Mouse (Mus musculus) liver, adult 2 months (tissue): ENCODE results near the gene Ift20. TPM values are rescaled to one million over a fixed set of nuclear protein-coding genes. Genes with fewer than 3 reads are reported as not detected.
"Not testable (repeated sequence)": the region's sequence is repeated elsewhere in the genome, so short reads cannot be mapped to it uniquely, and the experiment has no call there.

ENCODE experiments used
- DNase-seq: peaks from one replicate; pipeline ENCODE4 v3.0.0-alpha.2; 2011; ENCODE audit warnings: low read depth, low spot score; ENCODE audit errors: extremely low read depth
- H3K27ac ChIP-seq: fragments of 200-500 bp; replicated peaks from 2 replicates; pipeline ENCODE4 v1.5.1; 2012; ENCODE audit warnings: low read depth, mild to moderate bottlenecking, control low read depth, inconsistent platforms, low read length; ENCODE audit not compliant: insufficient read depth
- H3K27me3 ChIP-seq: fragments of 200-500 bp; 2 replicates; pipeline ENCODE4 v1.6.1; 2012; ENCODE audit warnings: mild to moderate bottlenecking, moderate library complexity, low read length, inconsistent platforms; ENCODE audit not compliant: control insufficient read depth, insufficient read depth
- H3K36me3 ChIP-seq: fragments of 200-500 bp; 2 replicates; pipeline ENCODE4 v1.6.1; 2012; ENCODE audit warnings: low read length, inconsistent platforms; ENCODE audit not compliant: control insufficient read depth, insufficient read depth
- H3K4me1 ChIP-seq: fragments of 200-500 bp; 2 replicates; pipeline ENCODE4 v1.6.1; 2011; ENCODE audit warnings: low read length; ENCODE audit not compliant: control insufficient read depth, insufficient read depth
- H3K4me3 ChIP-seq: fragments of 200-500 bp; 2 replicates; pipeline ENCODE4 v1.5.1; 2011; ENCODE audit warnings: low read depth, mild to moderate bottlenecking, control low read depth, low read length, moderate library complexity; ENCODE audit not compliant: insufficient read depth
- H3K79me2 ChIP-seq: fragments of 200-500 bp; 2 replicates; pipeline ENCODE4 v1.6.1; 2012; ENCODE audit warnings: inconsistent platforms, mild to moderate bottlenecking, low read length, moderate library complexity; ENCODE audit not compliant: control insufficient read depth, insufficient read depth
- H3K9ac ChIP-seq: fragments of 200-500 bp; 2 replicates; pipeline ENCODE4 v1.6.1; 2012; ENCODE audit warnings: low read depth, mild to moderate bottlenecking, control low read depth, inconsistent platforms, low read length
- CTCF ChIP-seq: fragments of 200-500 bp; IDR thresholded peaks from 2 replicates; pipeline ENCODE4 v1.5.1; 2011; ENCODE audit warnings: low read depth, low read length, control low read depth
- POLR2A ChIP-seq: fragments of 200-500 bp; IDR thresholded peaks from 2 replicates; pipeline ENCODE4 v1.6.1; 2011; ENCODE audit warnings: low read length, control low read depth; ENCODE audit not compliant: insufficient read depth; ENCODE audit errors: extremely low read depth
- WGBS: fragments of 180-500 bp; shearing (Covaris S2); methylation state at CpG from one replicate; pipeline ENCODE4 v1.1.7; 2018; 5-methylcytosine and 5-hydroxymethylcytosine counted together
- polyA plus RNA-seq: library from polyadenylated mRNA; depleted of rRNA; stranded (reverse); fragments of >200 nt; gene quantifications from 2 replicates; pipeline ENCODE4 v1.2.3, GENCODE M21; 2012
- total RNA-seq: library from RNA; depleted of rRNA; stranded (reverse); fragments of >200 nt; gene quantifications from 2 replicates; pipeline ENCODE4 v1.2.3, GENCODE M21; 2014

Gene Ift20
- total and polyA plus RNA-seq, 2 experiments, result 80.7 to 120 TPM

DNA sequence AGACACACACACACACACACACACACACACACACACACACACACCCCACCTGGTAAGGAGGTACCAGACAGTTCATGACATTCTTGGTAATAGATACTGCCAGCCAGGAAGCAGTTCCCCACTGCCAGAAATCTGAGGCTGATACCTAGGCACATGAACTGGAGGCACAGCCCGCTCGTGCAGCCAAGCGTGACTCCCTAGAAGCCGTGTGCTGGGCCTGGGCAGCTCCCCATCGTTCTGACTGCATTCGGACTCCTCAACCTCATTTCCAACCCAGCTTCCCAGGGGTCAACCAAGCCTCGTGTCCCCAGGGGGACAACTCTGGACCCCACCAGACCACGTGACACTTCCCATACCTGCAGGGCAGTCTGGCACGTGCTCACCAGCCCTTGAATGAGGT, 7.4 kb upstream of the Ift20 start:
- TF ChIP-seq CTCF (no peak), POLR2A (no peak)
- DNase-seq, result no peak
- WGBS, result 95% methylated on average over 9 of the region's 9 CpGs
- no peaks in the 10 kb centered on the region for H3K4me1 ChIP-seq
- H3K36me3 ChIP-seq, result peaks cover 30% of the 10 kb centered on the region
- H3K27me3 ChIP-seq, result no peaks in the 10 kb centered on the region
- no peak overlapping the region for H3K4me3 ChIP-seq
- H3K27ac ChIP-seq, result no peak overlapping the region
- H3K79me2 ChIP-seq, result peaks cover 12% of the 10 kb centered on the region; the same call in 1 of the 2 replicates
- no peak overlapping the region for H3K9ac ChIP-seq

DNA sequence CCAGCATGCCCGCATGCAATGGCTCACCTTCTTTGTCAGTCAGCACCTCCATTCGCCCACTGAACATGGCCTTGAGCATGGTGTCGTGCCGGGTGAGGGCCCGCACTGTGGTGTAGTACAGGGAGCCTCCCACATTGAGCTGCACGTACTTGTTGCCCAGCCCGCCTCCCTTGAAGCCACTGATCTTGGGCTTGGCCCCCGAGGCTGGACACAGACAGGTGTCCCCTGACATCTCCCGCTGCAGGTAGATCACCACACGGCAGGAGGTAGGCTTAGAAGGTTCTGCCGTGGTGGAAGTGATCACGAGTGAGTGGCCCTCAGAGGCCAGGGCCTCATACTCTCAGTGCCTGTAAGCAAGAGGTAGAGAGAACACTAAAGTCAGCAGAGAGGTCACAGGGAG, 6.2 kb upstream of the Ift20 start:
- Histone ChIP-seq H3K4me3 (no peak overlapping the region), H3K36me3 (peaks cover 19% of the 10 kb centered on the region; the same call in 1 of the 2 replicates), H3K9ac (no peak overlapping the region), H3K4me1 (no peaks in the 10 kb centered on the region), H3K79me2 (peaks cover 12% of the 10 kb centered on the region; the same call in 1 of the 2 replicates), H3K27me3 (no peaks in the 10 kb centered on the region), H3K27ac (peak overlapping the region; percentile 87)
- 82% methylated on average over 12 of the region's 12 CpGs for WGBS
- no peak for DNase-seq
- TF ChIP-seq POLR2A, result no peak
- TF ChIP-seq CTCF, result no peak

DNA sequence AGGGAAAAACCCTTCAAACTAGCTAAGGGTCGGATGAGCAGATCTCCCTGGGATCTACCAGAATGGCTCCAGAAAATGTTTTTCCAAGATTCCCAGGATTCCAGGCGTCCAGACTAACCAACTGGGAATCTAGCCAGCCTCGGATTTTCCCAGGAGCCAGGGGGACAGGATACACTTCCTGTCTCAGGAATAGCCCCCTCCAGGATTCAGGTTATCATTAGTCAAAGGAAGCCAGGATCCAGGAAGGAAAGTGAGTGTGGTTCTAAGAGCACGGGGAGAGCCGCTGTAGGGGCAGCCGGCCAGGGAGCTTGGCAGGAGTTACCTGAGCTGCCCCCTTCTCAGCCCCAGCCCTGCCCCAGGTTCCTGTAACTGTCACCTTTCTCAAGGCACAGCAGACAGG, 5.1 kb upstream of the Ift20 start:
- Histone ChIP-seq H3K4me3 (peak overlapping the region; percentile 8; the same call in 1 of the 2 replicates), H3K36me3 (peaks cover 10% of the 10 kb centered on the region; the same call in 1 of the 2 replicates), H3K79me2 (peaks cover 12% of the 10 kb centered on the region; the same call in 1 of the 2 replicates), H3K27ac (peak overlapping the region; percentile 87), H3K4me1 (peaks cover 3% of the 10 kb centered on the region; the same call in 1 of the 2 replicates), H3K27me3 (no peaks in the 10 kb centered on the region), H3K9ac (peak overlapping the region; percentile 37; the same call in 1 of the 2 replicates)
- WGBS, result 72% methylated on average over 6 of the region's 6 CpGs
- DNase-seq, result no peak
- TF ChIP-seq POLR2A, result no peak
- TF ChIP-seq CTCF, result no peak

DNA sequence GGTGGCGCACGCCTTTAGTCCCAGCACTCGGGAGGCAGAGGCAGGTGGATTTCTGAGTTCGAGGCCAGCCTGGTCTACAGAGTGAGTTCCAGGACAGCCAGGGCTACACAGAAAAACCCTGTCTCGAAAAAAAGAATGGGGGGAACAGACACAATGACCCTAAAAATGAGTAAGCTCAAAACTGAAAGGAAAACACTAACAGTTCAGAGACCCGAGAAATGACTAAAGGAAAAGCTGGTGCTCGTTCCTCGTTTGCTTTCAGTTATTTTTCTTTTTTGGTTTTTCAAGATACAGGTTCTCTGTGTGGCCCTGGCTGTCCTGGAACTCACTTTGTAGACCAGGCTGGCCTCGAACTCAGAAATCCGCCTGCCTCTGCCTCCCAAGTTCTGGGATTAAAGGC, 4.6 kb upstream of the Ift20 start:
- not testable (repeated sequence) for H3K27me3 ChIP-seq, DNase-seq, H3K9ac ChIP-seq, H3K4me1 ChIP-seq, H3K4me3 ChIP-seq
- H3K79me2 ChIP-seq, result peaks cover 12% of the 10 kb centered on the region; the same call in 1 of the 2 replicates
- H3K36me3 ChIP-seq, result peaks cover 10% of the 10 kb centered on the region; the same call in 1 of the 2 replicates
- H3K27ac ChIP-seq, result peak overlapping the region; percentile 58; the same call in 1 of the 2 replicates
- 82% methylated on average over 10 of the region's 10 CpGs for WGBS

- Histone ChIP-seq H3K79me2 (peaks cover 15% of the 10 kb centered on the region; the same call in 1 of the 2 replicates), H3K27me3 (no peaks in the 10 kb centered on the region), H3K36me3 (peaks cover 5% of the 10 kb centered on the region; the same call in 1 of the 2 replicates), H3K27ac (no peak overlapping the region), H3K4me1 (peaks cover 11% of the 10 kb centered on the region), H3K9ac (no peak overlapping the region), H3K4me3 (peak overlapping the region; percentile 81; the same call in 1 of the 2 replicates)
- 72% methylated on average over 4 of the region's 4 CpGs for WGBS
- TF ChIP-seq CTCF, result no peak
- no peak for TF ChIP-seq POLR2A
- DNase-seq, result no peak
These were observed 1.6 kb upstream of the Ift20 start for GRCm38 (mm10) chr11:78534516-78534915.

- peaks cover 11% of the 10 kb centered on the region for H3K36me3 ChIP-seq
- H3K9ac ChIP-seq, result peak overlapping the region; percentile 81
- TF ChIP-seq CTCF (no peak), POLR2A (no peak)
- whole genome bisulfite sequencing, result 1% methylated on average over 23 of the region's 23 CpGs
- H3K4me1 ChIP-seq, result peaks cover 11% of the 10 kb centered on the region
- H3K4me3 ChIP-seq, result peak overlapping the region; percentile 81
- peaks cover 15% of the 10 kb centered on the region; the same call in 1 of the 2 replicates for H3K79me2 ChIP-seq
- H3K27ac ChIP-seq, result peak overlapping the region; percentile 79
- H3K27me3 ChIP-seq, result no peaks in the 10 kb centered on the region
- DNase-seq, result peak; percentile 75
These were observed 633 bp upstream of the Ift20 start for GRCm38 (mm10) chr11:78535376-78536079.
